Mouse (Mus musculus) neural tube, embryonic 15.5 days (tissue): ENCODE measurements around the gene Trim8. TPM values are rescaled to one million over a fixed set of nuclear protein-coding genes. Genes with fewer than 3 reads are reported as not detected.

Experiments used
- ATAC-seq: fragments of 200-750 bp; cut with Nextera tagmentation; 2 replicates; pipeline ENCODE4 v1.8.0; 2017; ENCODE audit warnings: mild to moderate bottlenecking, moderate TSS enrichment, moderate library complexity; ENCODE audit not compliant: low FRiP score
- H3K27ac ChIP-seq: fragments of 300-500 bp; sonication (generic); replicated peaks from 2 replicates; pipeline ENCODE4 v1.5.1; 2015; ENCODE audit warnings: mild to moderate bottlenecking, inconsistent platforms
- H3K27me3 ChIP-seq: fragments of 300-500 bp; sonication (generic); replicated peaks from 2 replicates; pipeline ENCODE4 v1.6.1; 2015; ENCODE audit warnings: inconsistent platforms
- H3K36me3 ChIP-seq: fragments of 300-500 bp; sonication (generic); 2 replicates; pipeline ENCODE4 v1.6.1; 2015; ENCODE audit warnings: inconsistent platforms
- H3K4me1 ChIP-seq: fragments of 300-500 bp; sonication (generic); 2 replicates; pipeline ENCODE4 v1.6.1; 2015; ENCODE audit warnings: inconsistent platforms
- H3K4me2 ChIP-seq: fragments of 300-500 bp; sonication (generic); 2 replicates; pipeline ENCODE4 v1.6.1; 2015; ENCODE audit warnings: inconsistent platforms, mild to moderate bottlenecking, moderate library complexity
- H3K4me3 ChIP-seq: fragments of 300-500 bp; sonication (generic); replicated peaks from 2 replicates; pipeline ENCODE4 v1.5.1; 2015; ENCODE audit warnings: mild to moderate bottlenecking, inconsistent platforms
- H3K9ac ChIP-seq: fragments of 300-500 bp; sonication (generic); replicated peaks from 2 replicates; pipeline ENCODE4 v1.6.1; 2015; ENCODE audit warnings: mild to moderate bottlenecking, inconsistent platforms
- H3K9me3 ChIP-seq: fragments of 300-500 bp; sonication (generic); replicated peaks from 2 replicates; pipeline ENCODE4 v1.6.1; 2016; ENCODE audit warnings: inconsistent platforms
- WGBS: fragments of 180-500 bp; shearing (Covaris S2); methylation state at CpG from one replicate; pipeline ENCODE4 v1.1.7; 2015; ENCODE audit warnings: mixed read lengths; 5-methylcytosine and 5-hydroxymethylcytosine counted together
- polyA plus RNA-seq: library from polyadenylated mRNA; unstranded; fragments of >200 nt; fragmentation: Nextera tagmentation; extraction: Ambion mirVana; gene quantifications from 2 replicates; pipeline ENCODE4 v1.2.1, GENCODE M21; 2015

The Trim8 gene
- polyA plus RNA-seq, 1 experiment from 2014 or later: 25.5 TPM

DNA sequence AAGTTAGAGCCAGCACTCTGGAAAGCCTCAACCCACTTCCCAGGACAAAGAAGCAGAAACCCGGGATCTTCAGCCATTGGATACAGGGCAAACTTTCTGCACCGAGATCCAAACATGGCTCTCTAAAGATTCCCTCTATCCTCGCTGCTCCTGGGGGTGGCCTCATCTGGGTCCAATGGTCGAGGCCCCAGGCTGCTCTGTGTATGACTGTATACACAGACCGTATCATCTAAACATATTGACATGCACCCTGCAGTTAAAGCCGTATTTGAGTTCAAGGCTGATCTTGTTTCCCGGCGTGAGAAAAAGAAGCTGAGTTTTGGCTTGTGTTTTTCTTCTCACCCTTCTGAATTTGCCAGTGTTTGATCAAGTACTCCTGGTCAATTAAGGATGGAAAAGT, 41.2 kb downstream of the Trim8 start:
- Histone ChIP-seq H3K27me3 (no peaks in the 10 kb centered on the region), H3K27ac (no peak overlapping the region), H3K4me2 (no peak overlapping the region), H3K4me3 (no peak overlapping the region), H3K9me3 (no peaks in the 10 kb centered on the region), H3K4me1 (no peaks in the 10 kb centered on the region; the same call in 1 of the 2 replicates), H3K9ac (no peak overlapping the region), H3K36me3 (peaks cover 48% of the 10 kb centered on the region)
- ATAC-seq: no peak
- WGBS: 88% methylated on average over 8 of the region's 8 CpGs

GRCm38 (mm10) chr19:46547565-46547964, 46.1 kb downstream of the Trim8 start:
- no peak overlapping the region for H3K4me2 ChIP-seq
- no peak overlapping the region for H3K4me3 ChIP-seq
- no peaks in the 10 kb centered on the region for H3K9me3 ChIP-seq
- H3K9ac ChIP-seq: no peak overlapping the region
- 56% methylated on average over 6 of the region's 6 CpGs for WGBS
- ATAC-seq: no peak
- no peaks in the 10 kb centered on the region for H3K27me3 ChIP-seq
- H3K36me3 ChIP-seq: peaks cover 48% of the 10 kb centered on the region
- H3K4me1 ChIP-seq: peaks cover 5% of the 10 kb centered on the region; the same call in 1 of the 2 replicates
- H3K27ac ChIP-seq: peak overlapping the region; percentile 52

GRCm38 (mm10) chr19:46548110-46548509, 46.6 kb downstream of the Trim8 start:
- Histone ChIP-seq H3K36me3 (peaks cover 43% of the 10 kb centered on the region), H3K27me3 (no peaks in the 10 kb centered on the region), H3K9me3 (no peaks in the 10 kb centered on the region), H3K27ac (peak overlapping the region; percentile 52), H3K4me1 (peaks cover 8% of the 10 kb centered on the region), H3K9ac (no peak overlapping the region), H3K4me3 (no peak overlapping the region), H3K4me2 (no peak overlapping the region; the same call in 1 of the 2 replicates)
- WGBS: 32% methylated on average over 10 of the region's 10 CpGs
- no peak for ATAC-seq

DNA sequence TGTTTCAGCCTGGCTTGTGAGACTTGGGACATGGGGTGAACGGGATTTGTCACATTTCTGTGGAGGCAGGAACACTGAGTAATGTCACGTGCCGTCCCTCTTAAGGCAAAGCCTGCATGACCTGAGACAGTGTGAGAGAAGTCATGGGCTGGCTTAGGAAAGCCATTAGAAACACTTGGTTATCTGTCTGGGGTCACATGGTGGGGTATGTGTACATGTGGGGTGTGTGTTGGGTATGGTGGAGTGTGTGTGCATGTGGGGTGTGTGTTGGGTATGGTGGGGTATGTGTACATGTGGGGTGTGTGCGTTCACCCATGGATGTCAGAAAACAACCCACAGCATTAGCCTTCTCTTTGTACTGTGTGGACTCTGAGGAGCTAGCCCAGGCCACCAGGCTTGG, 48.9 kb downstream of the Trim8 start:
- WGBS: 92% methylated on average over 4 of the region's 4 CpGs
- Histone ChIP-seq H3K27ac (no peak overlapping the region), H3K36me3 (peaks cover 37% of the 10 kb centered on the region), H3K9me3 (no peaks in the 10 kb centered on the region), H3K27me3 (no peaks in the 10 kb centered on the region), H3K4me1 (peaks cover 18% of the 10 kb centered on the region), H3K4me2 (no peak overlapping the region), H3K4me3 (no peak overlapping the region), H3K9ac (no peak overlapping the region)
- no peak for ATAC-seq

GRCm38 (mm10) chr19:46552496-46552895, 51.0 kb downstream of the Trim8 start:
- Histone ChIP-seq H3K9me3 (no peaks in the 10 kb centered on the region), H3K4me1 (peaks cover 18% of the 10 kb centered on the region), H3K4me2 (no peak overlapping the region), H3K36me3 (peaks cover 52% of the 10 kb centered on the region), H3K9ac (no peak overlapping the region), H3K4me3 (no peak overlapping the region), H3K27me3 (no peaks in the 10 kb centered on the region), H3K27ac (no peak overlapping the region)
- no peak for ATAC-seq
- 87% methylated on average over 3 of the region's 4 CpGs for WGBS

DNA sequence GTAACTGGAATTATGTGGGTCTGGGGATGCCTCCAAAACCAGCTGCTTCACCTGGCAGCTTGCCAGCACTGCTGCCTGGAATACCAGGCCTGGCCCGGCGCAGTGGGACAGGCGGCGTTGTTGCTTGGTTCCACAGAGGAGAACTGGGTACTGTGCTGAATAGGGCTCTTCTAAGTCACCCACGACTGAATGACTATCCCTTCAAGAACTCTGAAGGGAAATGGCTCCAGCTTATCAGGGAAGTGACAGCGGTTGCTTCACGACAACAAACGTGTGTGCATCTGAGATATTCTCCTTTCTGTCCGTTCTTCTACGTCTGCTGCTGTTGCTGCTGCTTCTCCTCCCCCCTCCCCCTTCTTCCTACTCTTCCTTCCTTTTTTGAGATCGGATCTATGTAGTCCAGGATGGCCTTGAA, 52.0 kb downstream of the Trim8 start:
- Histone ChIP-seq H3K4me1 (peaks cover 13% of the 10 kb centered on the region), H3K9me3 (no peaks in the 10 kb centered on the region), H3K27me3 (no peaks in the 10 kb centered on the region), H3K4me3 (no peak overlapping the region), H3K36me3 (peaks cover 52% of the 10 kb centered on the region), H3K9ac (no peak overlapping the region), H3K4me2 (peak overlapping the region; percentile 4; the same call in 1 of the 2 replicates), H3K27ac (peak overlapping the region; percentile 54)
- 0 out of 2 replicates have a peak, but pooled peaks have one; percentile 74 for ATAC-seq
- whole genome bisulfite sequencing: 31% methylated on average over 11 of the region's 11 CpGs

GRCm38 (mm10) chr19:46558009-46558408, 56.5 kb downstream of the Trim8 start:
- H3K36me3 ChIP-seq: peaks cover 26% of the 10 kb centered on the region
- no peak overlapping the region for H3K4me3 ChIP-seq
- H3K9ac ChIP-seq: no peak overlapping the region
- 81% methylated on average over 8 of the region's 8 CpGs for WGBS
- H3K4me1 ChIP-seq: peaks cover 19% of the 10 kb centered on the region
- H3K27ac ChIP-seq: no peak overlapping the region
- H3K4me2 ChIP-seq: no peak overlapping the region
- ATAC-seq: no peak
- H3K9me3 ChIP-seq: no peaks in the 10 kb centered on the region
- no peaks in the 10 kb centered on the region for H3K27me3 ChIP-seq

GRCm38 (mm10) chr19:46558631-46559030, 57.1 kb downstream of the Trim8 start:
- WGBS: 71% methylated on average over 12 of the region's 12 CpGs
- no peak overlapping the region for H3K4me3 ChIP-seq
- no peak for ATAC-seq
- H3K27ac ChIP-seq: no peak overlapping the region
- no peak overlapping the region for H3K9ac ChIP-seq
- H3K27me3 ChIP-seq: no peaks in the 10 kb centered on the region
- peaks cover 12% of the 10 kb centered on the region; the same call in 1 of the 2 replicates for H3K4me1 ChIP-seq
- H3K36me3 ChIP-seq: peaks cover 26% of the 10 kb centered on the region
- no peaks in the 10 kb centered on the region for H3K9me3 ChIP-seq
- H3K4me2 ChIP-seq: no peak overlapping the region

DNA sequence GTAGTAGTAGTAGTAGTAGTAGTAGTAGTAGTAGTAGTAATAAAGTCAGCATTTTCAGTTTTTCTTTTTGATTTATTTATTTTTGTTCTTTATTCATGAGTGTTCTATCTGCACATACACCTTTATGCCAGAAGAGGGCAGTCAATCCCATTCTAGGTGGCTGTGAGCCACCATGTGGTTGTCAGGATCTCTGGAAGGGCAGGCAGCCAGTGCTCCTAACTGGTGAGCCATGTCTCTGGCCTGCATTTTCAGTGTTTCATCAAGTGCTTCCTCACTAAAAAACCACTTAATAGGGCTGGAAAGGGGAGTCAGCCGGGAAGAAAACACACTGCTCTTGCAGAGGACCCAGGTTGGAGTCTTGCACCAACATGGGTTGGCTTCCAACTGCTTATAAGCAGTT, 60.6 kb downstream of the Trim8 start:
- Histone ChIP-seq H3K27me3 (no peaks in the 10 kb centered on the region), H3K9me3 (no peaks in the 10 kb centered on the region), H3K4me2 (no peak overlapping the region), H3K36me3 (peaks cover 9% of the 10 kb centered on the region), H3K4me3 (no peak overlapping the region), H3K9ac (no peak overlapping the region), H3K27ac (peak overlapping the region; percentile 33; the same call in 1 of the 2 replicates), H3K4me1 (0 out of 2 replicates have a peak, but pooled peaks cover 7% of the 10 kb centered on the region)
- 22% methylated on average over 1 of the region's 1 CpGs for WGBS
- ATAC-seq: no peak

GRCm38 (mm10) chr19:46562581-46563515, 61.3 kb downstream of the Trim8 start:
- H3K4me2 ChIP-seq: no peak overlapping the region
- no peaks in the 10 kb centered on the region for H3K27me3 ChIP-seq
- no peak overlapping the region for H3K9ac ChIP-seq
- no peaks in the 10 kb centered on the region for H3K9me3 ChIP-seq
- peaks cover 2% of the 10 kb centered on the region; the same call in 1 of the 2 replicates for H3K36me3 ChIP-seq
- no peak for ATAC-seq
- peak overlapping the region; percentile 33 for H3K27ac ChIP-seq
- H3K4me1 ChIP-seq: 0 out of 2 replicates have a peak, but pooled peaks cover 7% of the 10 kb centered on the region
- WGBS: 90% methylated on average over 14 of the region's 14 CpGs
- no peak overlapping the region for H3K4me3 ChIP-seq

DNA sequence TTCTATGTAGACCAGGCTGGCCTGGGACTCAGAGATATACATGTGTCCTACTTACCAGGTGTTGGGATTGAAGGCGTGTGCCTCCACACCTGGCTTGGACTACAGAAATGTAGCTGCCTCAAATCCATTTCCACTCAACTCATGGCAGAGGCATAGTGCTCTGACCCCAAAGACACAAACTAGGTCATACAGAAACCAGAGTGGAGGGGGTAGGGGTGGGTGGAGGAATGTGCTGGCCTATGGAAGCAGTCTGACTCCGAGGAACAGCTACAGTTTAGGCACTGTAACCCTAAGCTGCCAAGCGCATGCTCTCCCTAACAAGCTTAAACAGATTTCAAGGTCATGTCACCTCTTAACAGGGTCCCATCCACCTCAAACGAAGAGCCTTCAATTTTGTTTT, 62.1 kb downstream of the Trim8 start:
- H3K9me3 ChIP-seq: no peaks in the 10 kb centered on the region
- no peaks in the 10 kb centered on the region for H3K36me3 ChIP-seq
- no peak for ATAC-seq
- H3K27me3 ChIP-seq: no peaks in the 10 kb centered on the region
- 89% methylated on average over 4 of the region's 4 CpGs for WGBS
- H3K4me3 ChIP-seq: no peak overlapping the region
- no peak overlapping the region for H3K4me2 ChIP-seq
- 0 out of 2 replicates have a peak, but pooled peaks cover 7% of the 10 kb centered on the region for H3K4me1 ChIP-seq
- no peak overlapping the region for H3K27ac ChIP-seq
- H3K9ac ChIP-seq: no peak overlapping the region

DNA sequence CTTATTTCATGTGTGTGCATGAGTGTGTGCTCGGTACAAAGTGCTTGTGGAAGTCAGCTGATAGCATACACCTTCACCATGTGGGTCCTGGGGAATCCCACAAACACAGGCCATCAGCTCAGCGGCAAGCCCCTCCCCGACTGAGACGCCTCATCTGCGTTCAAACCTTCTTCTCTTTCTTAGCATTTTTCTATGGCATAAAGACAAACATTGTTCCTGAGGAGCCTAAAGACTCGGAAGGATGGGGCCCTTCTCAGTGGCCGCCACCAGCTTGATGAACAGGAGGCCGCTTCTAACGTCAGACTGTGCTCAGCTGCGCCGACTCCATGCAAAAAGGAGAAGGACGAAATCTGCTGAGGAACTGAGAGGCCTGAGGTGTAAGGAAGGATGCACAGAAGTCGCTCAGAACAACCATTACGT, 62.6 kb downstream of the Trim8 start:
- H3K4me2 ChIP-seq: no peak overlapping the region
- no peak for ATAC-seq
- H3K27me3 ChIP-seq: no peaks in the 10 kb centered on the region
- H3K27ac ChIP-seq: no peak overlapping the region
- no peaks in the 10 kb centered on the region for H3K9me3 ChIP-seq
- no peak overlapping the region for H3K9ac ChIP-seq
- no peak overlapping the region for H3K4me3 ChIP-seq
- no peaks in the 10 kb centered on the region for H3K36me3 ChIP-seq
- WGBS: 81% methylated on average over 14 of the region's 14 CpGs
- 0 out of 2 replicates have a peak, but pooled peaks cover 4% of the 10 kb centered on the region for H3K4me1 ChIP-seq
